Mouse (Mus musculus) NIH3T3 (cell line): ENCODE data around the gene Itpk1.

Experiments used
- DNase-seq: peaks from one replicate; pipeline ENCODE4 v3.0.0-alpha.2; 2012; ENCODE audit warnings: low read depth

Gene Itpk1

GRCm38 (mm10) chr12:102713153-102713865, 8.6 kb upstream of the Itpk1 start:
- DNase-seq, result no peak

GRCm38 (mm10) chr12:102710851-102711375, 6.2 kb upstream of the Itpk1 start:
- DNase-seq, result no peak

- DNase-seq, result no peak
Measured at GRCm38 (mm10) chr12:102709896-102710295, 5.2 kb upstream of the Itpk1 start.

GRCm38 (mm10) chr12:102708220-102708619, 3.5 kb upstream of the Itpk1 start:
- peak; percentile 25 for DNase-seq

GRCm38 (mm10) chr12:102706833-102707463, 2.2 kb upstream of the Itpk1 start:
- DNase-seq, result no peak

GRCm38 (mm10) chr12:102705906-102706640, 1.3 kb upstream of the Itpk1 start:
- DNase-seq, result no peak

GRCm38 (mm10) chr12:102705216-102705871, 614 bp upstream of the Itpk1 start:
- DNase-seq, result peak; percentile 92

- no peak for DNase-seq
Measured at GRCm38 (mm10) chr12:102703921-102704408, 765 bp downstream of the Itpk1 start.

GRCm38 (mm10) chr12:102703441-102703840, 1.3 kb downstream of the Itpk1 start:
- DNase-seq, result no peak

GRCm38 (mm10) chr12:102703111-102703412, 1.7 kb downstream of the Itpk1 start:
- DNase-seq, result peak; percentile 76

GRCm38 (mm10) chr12:102702356-102703110, 2.2 kb downstream of the Itpk1 start:
- peak; percentile 94 for DNase-seq

- no peak for DNase-seq
Measured at GRCm38 (mm10) chr12:102701691-102702207, 3.0 kb downstream of the Itpk1 start.

- no peak for DNase-seq
Measured at GRCm38 (mm10) chr12:102700453-102700852, 4.3 kb downstream of the Itpk1 start.

GRCm38 (mm10) chr12:102699156-102699555, 5.6 kb downstream of the Itpk1 start:
- DNase-seq, result no peak

GRCm38 (mm10) chr12:102698089-102698684, 6.5 kb downstream of the Itpk1 start:
- no peak for DNase-seq

GRCm38 (mm10) chr12:102697381-102697780, 7.3 kb downstream of the Itpk1 start:
- DNase-seq, result no peak

- DNase-seq, result no peak
Measured at GRCm38 (mm10) chr12:102696635-102697354, 7.9 kb downstream of the Itpk1 start.

GRCm38 (mm10) chr12:102695369-102696239, 9.1 kb downstream of the Itpk1 start:
- no peak for DNase-seq

- no peak for DNase-seq
Measured at GRCm38 (mm10) chr12:102691761-102692160, 13.0 kb downstream of the Itpk1 start.
